Mouse (Mus musculus) left cerebral cortex, adult 2 months (tissue): ENCODE results near the gene Fam151b. TPM values are rescaled to one million over a fixed set of nuclear protein-coding genes. Genes with fewer than 3 reads are reported as not detected.

Experiments
- DNase-seq, 2 experiments: peaks; one replicate each; pipeline ENCODE4 v3.0.0; 2021 to 2022; ENCODE audit warnings: low spot score in 2 of 2, mixed read lengths in 1 of 2; ENCODE audit errors: extremely low spot score in 1 of 2
- H3K27ac ChIP-seq: fragments of 200-600 bp; 2 replicates; pipeline ENCODE4 v1.8.1; 2022
- H3K4me3 ChIP-seq: fragments of 200-600 bp; 2 replicates; pipeline ENCODE4 v1.8.1; 2022
- CTCF ChIP-seq: fragments of 200-600 bp; IDR thresholded peaks from 2 replicates; pipeline ENCODE4 v1.8.1; 2022; ENCODE audit warnings: antibody characterized with exemption, mild to moderate bottlenecking, moderate library complexity
- intact Hi-C: fragments of 180-260 bp; cut with DNase I; formaldehyde crosslinking; loops from one replicate; pipeline ENCODE4 v1.15.1; 2025
- total RNA-seq, 2 experiments: library from RNA; stranded (reverse); gene quantifications; 2 replicates each; pipeline ENCODE4 v1.2.3; 2021

Gene Fam151b
- total RNA-seq, 2 experiments from 2014 or later = 10.4 to 10.7 TPM

GRCm38 (mm10) chr13:92469381-92469780 is 14.4 kb downstream of the Fam151b start:
- Histone ChIP-seq H3K27ac (no peak overlapping the region), H3K4me3 (no peak overlapping the region)
- DNase-seq = no peak
- intact Hi-C loops = no loop called here
- no peak for TF ChIP-seq CTCF

GRCm38 (mm10) chr13:92467891-92468290 is 15.9 kb downstream of the Fam151b start:
- no peak for DNase-seq
- no peak overlapping the region for H3K27ac ChIP-seq
- TF ChIP-seq CTCF = no peak
- no peak overlapping the region for H3K4me3 ChIP-seq
- intact Hi-C loops = no loop called here

- DNase-seq = no peak
- intact Hi-C loops = no loop called here
- TF ChIP-seq CTCF = no peak
- Histone ChIP-seq H3K27ac (no peak overlapping the region), H3K4me3 (no peak overlapping the region)
Measured at GRCm38 (mm10) chr13:92464698-92465097, 19.1 kb downstream of the Fam151b start.

DNA sequence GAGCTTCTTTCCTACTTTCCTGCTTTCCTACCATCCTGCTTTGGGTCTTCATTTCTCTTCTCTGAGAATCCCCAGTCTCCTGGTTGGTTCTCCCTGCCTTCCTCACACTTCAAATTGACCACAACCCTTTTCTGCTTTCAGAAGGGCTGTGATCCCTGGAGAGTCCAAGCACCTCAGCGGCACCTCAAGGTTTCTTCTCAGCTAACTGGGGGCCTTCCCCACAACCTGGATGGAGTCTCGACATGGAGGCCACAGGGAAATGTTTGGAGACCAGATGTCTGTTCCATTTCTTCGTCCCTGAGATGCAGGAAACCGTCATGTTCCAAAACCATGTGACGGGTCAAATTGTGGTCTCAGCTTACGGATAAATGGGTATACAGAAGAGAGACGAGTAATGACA is 36.9 kb downstream of the Fam151b start:
- intact Hi-C loops = no loop called here

DNA sequence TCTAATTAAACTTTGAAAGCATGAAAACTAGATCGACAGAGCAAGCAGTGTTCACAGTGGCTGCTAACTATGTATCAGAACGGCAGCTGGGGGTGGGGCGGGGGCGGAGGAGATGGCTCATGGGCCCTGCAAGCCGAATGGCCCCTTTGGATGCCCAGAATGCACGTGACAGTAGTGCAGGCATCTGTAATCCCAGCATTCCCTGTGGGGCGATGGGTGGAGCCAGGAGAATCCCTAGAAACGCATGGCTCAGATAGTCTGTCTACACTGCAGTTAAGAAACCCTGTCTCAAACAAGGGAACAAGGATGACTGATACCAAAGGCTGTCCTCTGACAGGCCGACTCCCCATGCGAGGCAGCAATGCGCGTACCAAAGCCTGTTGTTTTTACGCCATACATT is 43.5 kb downstream of the Fam151b start:
- H3K27ac ChIP-seq = no peak overlapping the region
- intact Hi-C loops = no loop called here
- no peak overlapping the region for H3K4me3 ChIP-seq
- TF ChIP-seq CTCF = no peak
- DNase-seq = no peak

More for the DNA sequence above, 36.9 kb downstream of the Fam151b start:
- no peak overlapping the region for H3K4me3 ChIP-seq
- no peak overlapping the region for H3K27ac ChIP-seq
- no peak for TF ChIP-seq CTCF
- no peak for DNase-seq

DNA sequence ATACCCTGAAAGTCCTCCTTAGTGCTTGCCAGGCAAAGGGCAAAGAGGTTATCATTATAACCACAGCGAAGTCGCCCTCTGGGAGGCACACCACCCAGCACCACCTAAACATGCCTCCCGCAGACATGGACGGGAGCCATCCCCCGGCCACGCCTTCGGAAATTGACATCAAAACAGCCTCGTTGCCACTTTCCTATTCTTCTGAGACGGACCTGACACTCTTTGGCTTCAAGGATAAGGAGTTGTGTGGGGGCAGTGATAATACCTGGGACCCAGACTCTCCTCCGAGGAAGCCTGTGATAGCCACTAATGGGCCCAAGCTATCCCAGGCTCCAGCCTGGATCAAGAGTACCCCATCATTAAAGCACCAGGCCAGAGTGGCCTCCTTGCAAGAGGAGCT is 45.2 kb downstream of the Fam151b start:
- H3K4me3 ChIP-seq = no peak overlapping the region
- TF ChIP-seq CTCF = no peak
- H3K27ac ChIP-seq = no peak overlapping the region
- no peak for DNase-seq
- intact Hi-C loops = no loop called here

DNA sequence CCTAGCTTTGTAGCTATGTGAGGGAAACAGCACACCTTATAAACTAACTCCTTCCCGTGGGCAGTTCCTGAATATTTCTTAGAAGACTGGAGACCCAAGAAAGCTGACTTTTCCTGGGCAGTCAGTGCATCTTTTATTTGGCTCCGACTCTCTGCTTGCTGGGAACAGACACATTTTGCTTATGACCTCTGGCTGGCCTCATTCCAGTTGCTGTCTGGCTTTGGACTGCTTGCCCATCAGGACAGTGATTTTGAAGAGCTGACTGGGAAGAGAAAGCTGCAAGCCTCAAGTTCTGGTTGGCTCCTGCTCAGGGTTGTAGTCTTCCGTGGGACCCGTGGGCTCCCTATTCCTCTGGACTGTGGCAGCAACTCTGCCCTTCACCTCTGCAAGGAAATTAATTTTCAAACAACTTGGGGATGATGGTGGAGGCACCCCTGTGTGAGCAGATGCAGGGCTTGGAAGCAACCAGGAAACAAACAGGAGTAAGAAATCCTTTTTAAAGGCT is 56.4 kb downstream of the Fam151b start:
- peak overlapping the region; percentile 63; the same call in 1 of the 2 replicates for H3K4me3 ChIP-seq
- TF ChIP-seq CTCF = no peak
- intact Hi-C loops = no loop called here
- DNase-seq = no peak
- H3K27ac ChIP-seq = no peak overlapping the region

DNA sequence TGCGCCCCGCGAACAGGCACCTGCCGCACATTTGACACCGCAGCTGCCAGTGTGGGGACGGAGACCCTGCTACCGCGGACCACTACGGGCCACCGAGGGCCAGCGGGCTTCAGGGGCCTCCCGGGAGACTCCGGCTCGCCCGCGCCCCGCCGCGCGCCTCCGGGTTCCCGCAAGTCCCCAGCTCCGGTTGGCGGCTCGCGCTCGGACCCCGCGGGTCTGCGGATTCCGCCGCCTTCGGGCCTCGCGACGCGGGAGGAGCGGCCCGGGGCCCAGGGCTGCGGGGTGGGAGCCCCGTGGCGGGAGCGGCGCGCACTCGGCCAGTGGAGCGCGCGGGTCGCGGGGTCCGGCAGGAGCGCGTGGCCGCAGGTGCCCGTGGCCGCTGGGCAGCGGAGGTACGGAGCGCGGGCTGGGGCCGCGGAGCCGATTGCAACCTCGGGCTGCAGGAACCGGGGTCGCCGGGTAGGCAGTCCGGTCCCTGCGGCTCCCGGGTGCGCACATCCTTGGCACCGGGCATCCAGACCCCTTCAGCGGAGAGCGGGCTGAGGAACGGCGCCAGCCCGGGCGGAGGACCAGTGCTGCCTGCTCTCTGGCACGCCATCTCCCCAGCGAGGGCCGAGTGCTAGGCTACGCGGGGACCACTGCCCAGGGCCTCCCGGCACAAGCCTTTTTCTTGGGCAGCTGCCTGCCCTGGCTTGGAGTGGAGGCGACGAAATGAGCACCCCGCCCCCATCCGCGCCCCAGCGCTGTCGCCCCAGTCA is 57.3 kb downstream of the Fam151b start:
- intact Hi-C loops = no loop called here
- TF ChIP-seq CTCF = no peak
- peak; percentile 38 to 40 for DNase-seq
- peak overlapping the region; percentile 63 for H3K4me3 ChIP-seq
- H3K27ac ChIP-seq = peak overlapping the region; percentile 55

DNA sequence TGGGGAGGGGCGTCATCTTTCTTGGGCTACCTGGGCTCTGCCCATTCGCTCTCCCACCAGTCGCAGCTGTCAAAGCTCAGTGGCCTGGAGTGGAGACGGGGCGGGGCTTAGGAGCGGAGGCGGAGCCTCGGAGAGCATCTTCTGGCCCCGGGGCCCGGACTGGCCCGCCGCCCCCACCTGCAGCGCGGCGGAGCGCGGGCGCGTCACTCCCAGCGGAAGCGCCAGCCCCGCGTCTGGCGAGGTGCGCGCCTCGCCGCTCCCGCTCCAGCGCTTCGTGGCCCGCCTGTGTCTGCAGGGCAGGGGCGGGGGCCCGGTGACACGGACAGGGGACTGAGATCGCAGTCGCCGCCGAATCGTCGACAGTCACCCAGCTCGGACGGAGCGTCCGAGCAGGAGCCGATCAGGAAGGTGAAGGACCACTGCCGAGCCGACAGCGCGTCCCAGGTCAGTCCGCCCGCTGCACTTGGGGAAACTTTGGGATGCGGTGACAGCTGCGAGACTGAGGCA is 58.0 kb downstream of the Fam151b start, which contains the start of gene Ankrd34b:
TSS of gene Ankrd34b (plus strand) at position 139 of the 507 bp plus-strand sequence.
- DNase-seq = peak; percentile 57 to 68
- H3K27ac ChIP-seq = peak within 1 kb of the TSS; percentile 55
- intact Hi-C loops = loop anchor here (2.0 kb wide), 1 partner anchor 71 kb away; the partner anchor contains the start of genes Dhfr and Msh3

GRCm38 (mm10) chr13:92423711-92424110 is 60.1 kb downstream of the Fam151b start:
- Histone ChIP-seq H3K27ac (no peak overlapping the region), H3K4me3 (no peak overlapping the region)
- TF ChIP-seq CTCF = no peak
- intact Hi-C loops = loop anchor here (2.0 kb wide), 1 partner anchor 69 kb away; the partner anchor contains the start of genes Dhfr and Msh3
- DNase-seq = no peak

More for the DNA sequence above, 58.0 kb downstream of the Fam151b start, which contains the start of gene Ankrd34b:
- TF ChIP-seq CTCF = no peak
- peak within 1 kb of the TSS; percentile 63 for H3K4me3 ChIP-seq

- DNase-seq = no peak
- no peak overlapping the region for H3K27ac ChIP-seq
- no peak for TF ChIP-seq CTCF
- intact Hi-C loops = no loop called here
- H3K4me3 ChIP-seq = no peak overlapping the region
Measured at GRCm38 (mm10) chr13:92419630-92420029, 64.2 kb downstream of the Fam151b start.

DNA sequence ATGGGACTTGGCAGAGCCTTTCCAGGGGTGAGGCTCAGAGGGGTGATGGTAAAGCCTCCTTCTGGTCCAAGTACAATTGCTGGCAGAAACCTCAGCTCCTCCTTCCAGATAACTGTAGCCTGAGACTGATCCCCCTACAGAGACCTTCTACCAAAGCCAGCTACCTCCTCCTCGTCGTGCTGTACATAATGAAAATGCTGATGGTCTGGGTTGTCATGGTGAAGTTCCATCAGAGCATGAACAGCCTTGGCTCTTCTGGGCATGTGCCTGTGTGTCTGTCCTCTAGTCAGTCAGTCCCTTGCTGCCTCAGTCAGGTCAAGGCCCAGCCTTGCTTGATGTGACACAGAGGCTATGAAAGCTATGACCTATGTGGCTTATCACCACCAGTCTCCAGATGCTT is 73.3 kb downstream of the Fam151b start:
- intact Hi-C loops = no loop called here
- TF ChIP-seq CTCF = no peak
- Histone ChIP-seq H3K27ac (no peak overlapping the region), H3K4me3 (no peak overlapping the region)
- no peak for DNase-seq
